Mouse (Mus musculus): ENCODE results near the gene Nsd1.

DNA sequence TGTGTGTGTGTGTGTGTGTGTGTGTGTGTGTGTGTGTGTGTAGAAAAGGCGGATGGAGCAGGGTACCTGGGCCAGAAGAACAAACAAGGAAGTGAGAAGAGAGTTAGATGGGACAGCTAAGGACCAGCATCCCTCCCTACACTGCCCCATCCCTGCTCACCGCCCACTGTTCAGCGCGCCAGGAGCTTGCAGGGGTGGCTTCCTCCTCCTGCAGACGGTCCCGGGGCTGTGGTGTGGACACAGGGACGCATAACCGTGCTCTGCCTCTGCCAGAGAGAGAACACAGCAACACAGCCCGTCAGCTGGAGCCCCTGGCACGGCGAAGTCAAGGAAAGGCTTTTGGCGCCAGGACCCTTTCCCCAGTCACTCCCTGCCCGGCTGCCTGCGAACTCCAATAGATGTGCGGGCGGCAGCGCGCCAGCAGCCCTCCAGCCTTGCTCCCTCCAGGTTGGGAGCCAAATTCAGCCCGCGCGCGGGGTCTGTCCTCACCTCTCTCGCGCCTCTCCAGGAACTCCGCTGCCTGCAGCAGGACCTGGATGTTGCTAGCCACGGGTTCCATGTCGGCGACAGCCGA, 119.6 kb downstream of the Nsd1 start:
- no peak for TF ChIP-seq POLR2A (IDR thresholded peaks at IDR 0.05; ENCODE audit: control insufficient read depth, low read depth, low read length)
- TF ChIP-seq CTCF (IDR thresholded peaks at IDR 0.05; ENCODE audit: control insufficient read depth, insufficient read depth, insufficient replicate concordance, low read depth, low read length): no peak
